Mouse (Mus musculus): ENCODE measurements around the gene Platr17.
"Not testable (repeated sequence)": the region's sequence is repeated elsewhere in the genome, so short reads cannot be mapped to it uniquely, and the experiment has no call there.

The Platr17 gene

GRCm38 (mm10) chr17:33902491-33902890, 2.4 kb upstream of the Platr17 start:
- DNase-seq (ENCODE audit: low spot score in 2 of 2): no peak

- DNase-seq (ENCODE audit: low spot score in 2 of 2): not testable (repeated sequence)
Measured at GRCm38 (mm10) chr17:33903911-33904651, 854 bp upstream of the Platr17 start.

- DNase-seq (ENCODE audit: low spot score in 2 of 2): peak in 1 of 2 experiments; percentile 56
Measured at GRCm38 (mm10) chr17:33908331-33909076, 3.6 kb downstream of the Platr17 start.

GRCm38 (mm10) chr17:33909077-33909868, 4.3 kb downstream of the Platr17 start, which contains the start of gene Daxx:
Gene Daxx (plus strand): TSS chr17:33909414.
- peak; percentile 97 to 98 for DNase-seq (ENCODE audit: low spot score in 2 of 2)

GRCm38 (mm10) chr17:33909869-33910250, 4.9 kb downstream of the Platr17 start:
- peak in 1 of 2 experiments; percentile 31 for DNase-seq (ENCODE audit: low spot score in 2 of 2)

- DNase-seq (ENCODE audit: low spot score in 2 of 2): no peak
Measured at GRCm38 (mm10) chr17:33910346-33911051, 5.6 kb downstream of the Platr17 start.

GRCm38 (mm10) chr17:33911052-33911812, 6.3 kb downstream of the Platr17 start:
- no peak for DNase-seq (ENCODE audit: low spot score in 2 of 2)

- no peak for DNase-seq (ENCODE audit: low spot score in 2 of 2)
Measured at GRCm38 (mm10) chr17:33911813-33912414, 7.0 kb downstream of the Platr17 start.

GRCm38 (mm10) chr17:33913264-33913663, 8.3 kb downstream of the Platr17 start:
- DNase-seq (ENCODE audit: low spot score in 2 of 2): no peak

GRCm38 (mm10) chr17:33913905-33914304, 9.0 kb downstream of the Platr17 start:
- DNase-seq (ENCODE audit: low spot score in 2 of 2): no peak

- no peak for DNase-seq (ENCODE audit: low spot score in 2 of 2)
Measured at GRCm38 (mm10) chr17:33914969-33915391, 10.0 kb downstream of the Platr17 start.

GRCm38 (mm10) chr17:33915671-33916250, 10.8 kb downstream of the Platr17 start, which contains the start of the genes Tapbp and Zbtb22:
Gene Tapbp (plus strand): TSS chr17:33915899.
Gene Zbtb22 (plus strand): TSS chr17:33915904.
- DNase-seq (ENCODE audit: low spot score in 2 of 2): peak; percentile 95 to 98

GRCm38 (mm10) chr17:33916294-33916693, 11.4 kb downstream of the Platr17 start:
- no peak for DNase-seq (ENCODE audit: low spot score in 2 of 2)

GRCm38 (mm10) chr17:33916847-33917655, 12.1 kb downstream of the Platr17 start:
- DNase-seq (ENCODE audit: low spot score in 2 of 2): no peak

- DNase-seq (ENCODE audit: low spot score in 2 of 2): no peak
Measured at GRCm38 (mm10) chr17:33917656-33918292, 12.8 kb downstream of the Platr17 start.

GRCm38 (mm10) chr17:33918293-33919203, 13.6 kb downstream of the Platr17 start:
- no peak for DNase-seq (ENCODE audit: low spot score in 2 of 2)
